20 mouse cellular contexts compared by ENCODE assay signal in the genomic region with DNA sequence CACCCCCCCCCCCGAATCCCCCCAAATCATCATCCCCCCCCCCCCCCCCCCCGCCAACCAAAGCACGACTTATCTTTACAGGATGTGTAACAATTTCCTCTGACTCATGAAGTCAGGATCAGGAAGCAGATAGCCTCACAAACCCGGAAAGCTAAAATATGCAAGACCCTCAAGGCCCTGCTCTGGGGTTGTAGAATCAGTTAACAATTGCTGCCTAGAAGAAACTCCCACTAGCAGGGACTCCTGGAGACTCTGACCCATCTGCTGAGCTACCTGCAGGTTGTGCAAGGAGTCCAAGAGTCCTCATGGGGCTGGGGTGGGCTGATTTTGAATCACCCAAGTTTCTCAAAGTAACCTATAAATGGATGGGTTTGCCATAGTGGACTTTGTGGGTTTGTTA.
A peak's percentile ranks its signal among the peaks of the same experiment; 100 is the strongest.
DNase-seq lines count a peak whose midpoint lies in the region; ATAC-seq and TF ChIP-seq lines count a peak whose summit lies in the region.
"Had no signal": no experiment of that assay in that cellular context is flagged by ENCODE, and none has a peak within 500 bp of the region (broad histone marks: within the 10 kb centered on the region; RNA-seq: fewer than 3 reads in every experiment).

No protein-coding gene starts in this region.

- peak overlapping the region; percentile 68 for H3K27ac ChIP-seq in heart, embryonic 13.5 days (replicated peaks)
- H3K27ac ChIP-seq in kidney, embryonic 16.5 days (ENCODE audit: low read length): peak overlapping the region; percentile 58; the same call in 1 of the 2 replicates
- H3K27ac ChIP-seq in lung, postnatal 0 days (ENCODE audit: low read length): peak overlapping the region; percentile 33; the same call in 1 of the 2 replicates
- H3K27ac ChIP-seq: intestine, embryonic 15.5 days had no signal

- DNase-seq in heart, postnatal 10 days: no peak
- DNase-seq in kidney, adult 8-10 months: no peak
- peak; percentile 48 for DNase-seq in lung, postnatal 0 days (ENCODE audit: low spot score)
- DNase-seq in lung, adult 2 months: no peak
- DNase-seq in ZHBTc4 (ENCODE audit: low read depth, low spot score): peak; percentile 55
- DNase-seq in gastrocnemius, postnatal 14 days: no peak
- DNase-seq: adrenal gland, postnatal 25 days; B cell, adult 2 months; cerebellum, adult 9-10 months; kidney, postnatal 14 days; left cerebral cortex, postnatal 4 days; lung, postnatal 10 days had no signal

- TF ChIP-seq EP300 in lung, postnatal 0 days (IDR thresholded peaks at IDR 0.05): no peak

- no peak overlapping the region for H3K4me3 ChIP-seq in heart, embryonic 13.5 days
- H3K4me3 ChIP-seq in kidney, embryonic 16.5 days (ENCODE audit: low read length): no peak overlapping the region
- no peak overlapping the region for H3K4me3 ChIP-seq in lung, postnatal 0 days (ENCODE audit: low read depth, low read length)
- no peak overlapping the region for H3K4me3 ChIP-seq in lung, adult 2 months (replicated peaks; ENCODE audit: extremely low read depth, low read depth, low read length)
- H3K4me3 ChIP-seq: hindbrain, embryonic 10.5 days; intestine, embryonic 15.5 days had no signal

- H3K4me2 ChIP-seq in heart, embryonic 13.5 days: no peak overlapping the region
- no peak overlapping the region for H3K4me2 ChIP-seq in kidney, embryonic 16.5 days (replicated peaks; ENCODE audit: low read depth, low read length)
- no peak overlapping the region for H3K4me2 ChIP-seq in lung, postnatal 0 days (replicated peaks; ENCODE audit: low read depth, low read length)
- H3K4me2 ChIP-seq: intestine, embryonic 15.5 days; midbrain, embryonic 11.5 days had no signal

- H3K4me1 ChIP-seq in heart, embryonic 13.5 days: peaks cover 37% of the 10 kb centered on the region
- peaks cover 9% of the 10 kb centered on the region for H3K4me1 ChIP-seq in kidney, embryonic 16.5 days (ENCODE audit: insufficient read depth, low read length)
- H3K4me1 ChIP-seq in lung, postnatal 0 days (ENCODE audit: insufficient read depth, low read depth, low read length): no peaks in the 10 kb centered on the region
- H3K4me1 ChIP-seq in lung, adult 2 months (ENCODE audit: control insufficient read depth, insufficient read depth, low read length): no peaks in the 10 kb centered on the region
- H3K4me1 ChIP-seq: intestine, embryonic 15.5 days had no signal

- H3K9ac ChIP-seq in heart, embryonic 13.5 days: no peak overlapping the region
- no peak overlapping the region for H3K9ac ChIP-seq in kidney, embryonic 16.5 days (replicated peaks; ENCODE audit: low read length)
- no peak overlapping the region for H3K9ac ChIP-seq in lung, postnatal 0 days (replicated peaks; ENCODE audit: low read depth)
- H3K9ac ChIP-seq: intestine, embryonic 15.5 days had no signal

- no peak for TF ChIP-seq CTCF in lung, postnatal 0 days (IDR thresholded peaks at IDR 0.05)
- no peak for TF ChIP-seq CTCF in lung, adult 2 months (IDR thresholded peaks at IDR 0.05; ENCODE audit: insufficient read depth, low read length)

- H3K27me3 ChIP-seq in heart, embryonic 13.5 days (replicated peaks): no peaks in the 10 kb centered on the region; the same call in 1 of the 2 replicates
- H3K27me3 ChIP-seq in kidney, embryonic 16.5 days (ENCODE audit: insufficient read depth, low read length): no peaks in the 10 kb centered on the region; the same call in 1 of the 2 replicates
- H3K27me3 ChIP-seq in lung, postnatal 0 days (replicated peaks; ENCODE audit: insufficient read depth, low read length): no peaks in the 10 kb centered on the region
- H3K27me3 ChIP-seq: CH12.LX; intestine, embryonic 15.5 days had no signal

- no peak for TF ChIP-seq POLR2A in lung, adult 2 months (IDR thresholded peaks at IDR 0.05; ENCODE audit: borderline replicate concordance, extremely low read depth, low read depth, low read length)

- no peaks in the 10 kb centered on the region for H3K36me3 ChIP-seq in heart, embryonic 13.5 days
- H3K36me3 ChIP-seq in kidney, embryonic 16.5 days (ENCODE audit: insufficient read depth, low read length): no peaks in the 10 kb centered on the region
- H3K36me3 ChIP-seq in lung, postnatal 0 days (ENCODE audit: insufficient read depth, low read length): no peaks in the 10 kb centered on the region
- H3K36me3 ChIP-seq: hindbrain, embryonic 10.5 days; intestine, embryonic 15.5 days had no signal

- no peak for ATAC-seq in heart, embryonic 13.5 days (ENCODE audit: extremely low read depth, insufficient number of reproducible peaks, low FRiP score, low TSS enrichment)
- ATAC-seq in kidney, embryonic 16.5 days (ENCODE audit: low FRiP score, low TSS enrichment): no peak
- peak; percentile 71 for ATAC-seq in lung, postnatal 0 days
- ATAC-seq: forebrain, embryonic 14.5 days; hindbrain, embryonic 16.5 days; intestine, embryonic 15.5 days had no signal

- H3K9me3 ChIP-seq in heart, embryonic 13.5 days: no peaks in the 10 kb centered on the region
- no peaks in the 10 kb centered on the region for H3K9me3 ChIP-seq in kidney, embryonic 16.5 days (ENCODE audit: low read length)
- H3K9me3 ChIP-seq in lung, postnatal 0 days (ENCODE audit: low read length): no peaks in the 10 kb centered on the region
- H3K9me3 ChIP-seq: hindbrain, embryonic 10.5 days; intestine, embryonic 15.5 days had no signal

- intact Hi-C loops in heart, postnatal 10 days (cut with DNase I): no loop called here
- intact Hi-C loops in gastrocnemius, postnatal 14 days (cut with DNase I; ENCODE audit: low total_unique reads): no loop called here

- 29% methylated on average over 4 of the region's 4 CpGs for WGBS in heart, embryonic 13.5 days
- 26% methylated on average over 3 of the region's 4 CpGs for whole genome bisulfite sequencing in kidney, embryonic 16.5 days
- 20% methylated on average over 3 of the region's 4 CpGs for WGBS in lung, postnatal 0 days
- WGBS in lung, adult 2 months: 20% methylated on average over 4 of the region's 4 CpGs

Comparison
In these comparisons a context has a peak if more than half of its experiments do, and no peak if none do; other contexts are left out.
1. DNase-seq: peak in lung, postnatal 0 days (single experiment) and ZHBTc4 (single experiment); none in heart, postnatal 10 days (0 of 2), kidney, adult 8-10 months (0 of 2), lung, adult 2 months (single experiment) and gastrocnemius, postnatal 14 days (single experiment).
2. Peak in every context shown above with its lines, with median percentiles within 50 percentile points of each other: H3K27ac ChIP-seq.